Mouse (Mus musculus): Measurements from ENCODE around the gene Olfr273.

DNA sequence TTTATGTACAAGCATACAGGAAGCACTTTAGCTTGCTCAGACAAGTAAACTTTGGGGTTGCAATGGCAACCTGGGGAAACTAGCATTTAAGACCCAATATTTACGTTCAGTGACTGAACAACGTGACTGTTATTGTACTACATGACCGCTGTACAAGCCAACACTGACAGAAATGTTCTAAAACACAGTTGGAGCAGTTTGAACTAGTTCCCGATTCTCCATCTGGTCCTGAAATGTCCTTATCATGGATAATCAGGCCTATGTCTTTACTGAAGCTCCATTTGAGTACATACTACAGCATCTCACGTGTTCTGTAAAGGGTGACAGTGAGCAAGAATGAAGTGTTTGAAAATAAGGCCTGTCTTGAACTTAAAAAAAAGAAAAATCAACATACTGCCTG lies 9.4 kb downstream of the Olfr273 start:
- TF ChIP-seq CTCF (IDR thresholded peaks at IDR 0.05; ENCODE audit: borderline replicate concordance, insufficient read depth, low read length) (no peak), POLR2A (IDR thresholded peaks at IDR 0.05; ENCODE audit: low read depth, low read length) (no peak)
